Mouse (Mus musculus) heart, adult 2 months (tissue): ENCODE measurements around the gene Rasgef1b.

Source experiments
- CTCF ChIP-seq: fragments of 200-600 bp; IDR thresholded peaks from 2 replicates; pipeline ENCODE4 v1.8.1; 2022; ENCODE audit warnings: antibody characterized with exemption, mild to moderate bottlenecking, moderate library complexity
- EP300 ChIP-seq: fragments of 200-500 bp; IDR thresholded peaks from 2 replicates; pipeline ENCODE4 v1.6.1; 2011; ENCODE audit warnings: low read depth, low read length, control low read depth; ENCODE audit not compliant: insufficient read depth

DNA sequence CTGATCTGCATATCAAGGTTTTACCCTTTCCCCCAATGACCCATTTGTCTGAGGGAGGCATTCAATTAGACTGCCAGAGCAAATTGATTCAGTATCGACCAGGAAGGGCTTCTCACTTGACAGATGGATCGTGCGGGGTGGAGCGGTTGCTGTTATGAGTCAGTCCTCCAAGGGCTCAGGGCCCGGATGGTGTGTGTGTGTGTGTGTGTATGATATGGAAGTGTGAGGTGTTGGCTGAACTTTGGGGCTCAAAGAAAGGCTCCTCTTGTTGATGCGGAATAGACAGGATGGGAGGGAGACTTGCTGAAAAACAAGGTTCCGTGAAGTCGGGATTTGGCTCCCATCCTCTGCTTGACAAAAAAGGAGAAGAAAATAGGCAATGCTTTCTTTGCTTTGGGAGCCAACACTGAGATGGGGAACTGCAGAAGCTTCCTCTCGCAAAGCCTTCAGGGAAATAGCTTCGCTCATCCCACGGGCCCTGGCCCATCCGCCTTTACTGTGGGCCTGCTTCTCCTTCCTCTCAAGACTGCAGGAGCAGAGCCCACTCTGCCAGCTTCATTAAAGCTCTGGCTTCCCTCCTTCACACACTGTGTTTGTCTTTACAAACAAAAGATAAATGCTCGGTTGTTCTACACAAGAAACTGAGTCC, 34.0 kb downstream of the Rasgef1b start:
- TF ChIP-seq EP300 (no peak), CTCF (no peak)
